Mouse (Mus musculus) G1E (cell line): ENCODE results near the gene Zfp385b.
"Not testable (repeated sequence)": the region's sequence is repeated elsewhere in the genome, so short reads cannot be mapped to it uniquely, and the experiment has no call there.

Source experiments
- CTCF ChIP-seq: IDR thresholded peaks from 2 replicates; pipeline ENCODE4 v1.5.1; 2012; ENCODE audit warnings: low read depth, low read length, inconsistent platforms, mixed read lengths
- POLR2AphosphoS5 ChIP-seq: IDR thresholded peaks from 2 replicates; pipeline ENCODE4 v1.6.1; 2012; ENCODE audit warnings: low read depth, low read length, inconsistent platforms; ENCODE audit not compliant: insufficient replicate concordance

DNA sequence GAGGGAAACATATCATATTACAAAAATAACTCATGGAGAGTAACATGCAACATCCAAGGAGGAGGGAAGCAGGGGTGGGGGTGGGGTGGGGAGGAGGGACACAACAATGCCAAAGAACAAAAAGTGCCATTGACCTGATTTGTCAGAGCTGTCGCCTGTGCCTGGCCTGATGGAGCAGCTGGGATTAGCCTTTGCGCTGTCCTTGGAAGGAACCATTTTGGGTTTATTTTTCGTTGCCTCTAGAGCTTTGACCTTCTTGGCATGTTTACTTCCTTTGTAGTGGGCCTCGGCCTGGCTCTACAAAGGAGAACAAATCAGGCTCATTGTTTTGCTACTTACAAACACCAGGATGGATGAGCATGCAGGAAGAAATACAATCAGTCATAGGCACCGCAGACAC, 369.4 kb downstream of the Zfp385b start:
- not testable (repeated sequence) for TF ChIP-seq CTCF, POLR2AphosphoS5
